Mouse (Mus musculus): Measurements from ENCODE around the gene Spred2. TPM values are rescaled to one million over a fixed set of nuclear protein-coding genes. Genes with fewer than 3 reads are reported as not detected.

Spred2 gene
- polyA plus RNA-seq, 1 experiment: 24.0 TPM

DNA sequence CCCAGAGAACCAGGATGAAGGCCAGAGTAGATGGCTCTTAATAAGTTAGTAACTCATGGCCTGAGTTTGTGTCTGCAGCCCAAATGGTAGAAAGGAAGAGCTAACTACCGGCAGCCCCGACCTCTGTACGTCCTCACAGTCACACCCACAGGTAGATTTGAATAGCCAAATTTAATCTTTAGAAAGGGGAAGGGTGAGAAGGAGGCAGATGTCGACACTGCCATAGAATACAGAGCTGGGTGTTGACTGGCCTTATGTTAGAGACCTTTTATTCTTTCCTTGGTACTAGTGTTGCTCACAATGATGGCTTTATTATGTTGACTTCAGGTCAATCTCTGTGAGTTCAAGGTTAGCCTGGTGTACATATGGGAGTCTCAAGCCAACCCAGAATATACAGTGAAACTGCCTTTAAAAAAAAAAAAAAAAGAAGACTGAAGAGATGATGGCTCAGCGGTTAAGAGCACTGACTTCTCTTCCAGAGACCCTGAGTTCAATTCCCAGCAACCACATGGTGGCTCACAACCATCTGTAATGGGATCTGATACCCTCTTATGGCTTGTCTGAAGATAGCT, 61.2 kb downstream of the Spred2 start:
- 75% methylated on average over 5 of the region's 5 CpGs for WGBS
- no peak for DNase-seq

DNA sequence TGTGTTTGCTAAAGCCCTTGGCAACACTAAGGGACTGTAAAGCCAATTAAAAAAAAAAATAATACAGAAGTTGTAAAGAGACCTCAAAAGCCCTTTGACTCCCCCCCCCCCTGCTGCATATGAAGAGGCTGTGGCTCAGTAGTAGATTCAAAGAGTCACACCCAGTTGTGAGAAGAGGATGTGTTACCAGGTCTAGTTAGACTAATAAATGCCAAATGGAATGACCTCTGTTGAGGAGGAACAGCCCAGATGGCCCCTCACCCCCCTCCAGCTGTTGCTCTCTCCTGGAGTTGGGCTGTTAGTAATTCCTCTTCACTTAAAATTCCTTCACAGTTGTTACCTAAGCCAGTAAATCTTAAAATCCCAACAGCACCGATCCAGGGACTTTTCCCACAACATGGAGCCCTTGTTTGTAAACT, 62.3 kb downstream of the Spred2 start:
- peaks cover 20% of the 10 kb centered on the region for H3K4me1 ChIP-seq (ENCODE audit: control insufficient read depth, insufficient read depth, low read length)
- 23% methylated on average over 1 of the region's 1 CpGs for WGBS
- no peak for TF ChIP-seq POLR2A (IDR thresholded peaks at IDR 0.05; ENCODE audit: borderline replicate concordance, extremely low read depth, low read depth, low read length)
- TF ChIP-seq CTCF (IDR thresholded peaks at IDR 0.05; ENCODE audit: insufficient read depth, low read length): no peak
- DNase-seq: no peak
- no peak overlapping the region for H3K4me3 ChIP-seq (replicated peaks; ENCODE audit: extremely low read depth, low read depth, low read length)

More for the DNA sequence above, 61.2 kb downstream of the Spred2 start:
- H3K4me1 ChIP-seq (ENCODE audit: control insufficient read depth, insufficient read depth, low read length): peaks cover 20% of the 10 kb centered on the region
- no peak for TF ChIP-seq CTCF (IDR thresholded peaks at IDR 0.05; ENCODE audit: insufficient read depth, low read length)
- no peak for TF ChIP-seq POLR2A (IDR thresholded peaks at IDR 0.05; ENCODE audit: borderline replicate concordance, extremely low read depth, low read depth, low read length)
- no peak overlapping the region for H3K4me3 ChIP-seq (replicated peaks; ENCODE audit: extremely low read depth, low read depth, low read length)

DNA sequence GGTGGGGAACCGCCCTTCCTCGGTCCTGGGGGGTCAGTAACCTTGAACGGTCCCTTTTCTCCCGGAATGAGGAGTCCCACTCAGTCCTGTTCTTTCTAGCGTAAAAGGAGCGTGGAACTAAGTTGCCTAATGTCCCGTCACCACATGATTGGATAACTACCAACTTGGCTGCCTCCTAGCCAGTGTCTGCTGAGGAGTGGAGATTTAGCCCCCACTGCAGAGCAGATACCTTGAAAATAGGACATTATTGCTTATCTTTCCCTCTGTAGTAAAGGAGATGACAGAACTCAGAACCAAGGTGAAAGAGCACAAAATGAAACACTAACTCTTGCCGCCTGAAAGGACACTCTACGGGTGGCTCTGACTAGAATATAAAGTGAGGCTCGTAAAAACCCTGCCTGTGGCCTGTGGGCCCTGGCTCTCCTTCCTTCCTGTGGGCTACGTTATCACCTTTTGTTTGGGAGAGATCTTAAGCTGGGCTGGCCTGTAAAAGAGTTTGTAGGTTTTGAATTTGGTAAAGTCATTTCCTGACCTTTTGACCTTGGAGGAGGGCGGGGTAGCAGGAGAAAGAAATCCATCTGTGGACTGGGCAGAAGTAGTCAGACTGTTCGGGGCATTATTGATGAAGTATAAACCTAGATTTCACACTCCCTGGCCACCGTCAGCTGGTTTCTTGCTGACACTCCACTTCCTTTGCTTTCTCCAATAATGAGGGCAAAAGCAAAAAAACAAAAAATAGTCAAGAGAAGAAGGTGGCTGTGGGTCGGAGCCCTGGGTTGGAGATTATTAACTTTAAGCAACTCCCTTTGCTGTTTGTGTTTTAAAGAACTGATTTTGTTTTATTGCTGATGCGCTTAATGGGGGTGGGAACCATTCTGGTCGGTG, 62.9 kb downstream of the Spred2 start:
- TF ChIP-seq POLR2A (IDR thresholded peaks at IDR 0.05; ENCODE audit: borderline replicate concordance, extremely low read depth, low read depth, low read length) (no peak), CTCF (IDR thresholded peaks at IDR 0.05; ENCODE audit: insufficient read depth, low read length) (no peak)
- peaks cover 18% of the 10 kb centered on the region for H3K4me1 ChIP-seq (ENCODE audit: control insufficient read depth, insufficient read depth, low read length)
- no peak for DNase-seq
- 47% methylated on average over 17 of the region's 17 CpGs for WGBS
- no peak overlapping the region for H3K4me3 ChIP-seq (replicated peaks; ENCODE audit: extremely low read depth, low read depth, low read length)

DNA sequence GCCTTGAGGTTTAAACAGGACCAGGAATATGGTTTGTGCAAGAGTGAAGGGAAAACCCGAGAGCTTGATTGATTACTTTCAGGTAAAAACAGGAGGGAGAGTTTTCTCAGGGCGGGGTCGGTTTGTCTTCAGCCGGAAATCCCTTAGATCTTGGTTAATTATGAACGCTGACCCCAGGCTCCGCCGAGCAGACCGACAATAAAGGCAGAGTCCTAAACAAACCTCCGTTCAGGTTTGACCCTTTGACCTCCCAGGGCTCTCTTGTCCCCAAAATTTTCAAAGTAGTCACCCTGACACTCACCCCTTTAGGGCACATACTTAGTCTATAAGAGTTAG, 63.5 kb downstream of the Spred2 start:
- Histone ChIP-seq H3K4me1 (ENCODE audit: control insufficient read depth, insufficient read depth, low read length) (peaks cover 20% of the 10 kb centered on the region), H3K4me3 (replicated peaks; ENCODE audit: extremely low read depth, low read depth, low read length) (no peak overlapping the region)
- 47% methylated on average over 9 of the region's 9 CpGs for WGBS
- no peak for DNase-seq
- TF ChIP-seq POLR2A (IDR thresholded peaks at IDR 0.05; ENCODE audit: borderline replicate concordance, extremely low read depth, low read depth, low read length) (no peak), CTCF (IDR thresholded peaks at IDR 0.05; ENCODE audit: insufficient read depth, low read length) (no peak)

DNA sequence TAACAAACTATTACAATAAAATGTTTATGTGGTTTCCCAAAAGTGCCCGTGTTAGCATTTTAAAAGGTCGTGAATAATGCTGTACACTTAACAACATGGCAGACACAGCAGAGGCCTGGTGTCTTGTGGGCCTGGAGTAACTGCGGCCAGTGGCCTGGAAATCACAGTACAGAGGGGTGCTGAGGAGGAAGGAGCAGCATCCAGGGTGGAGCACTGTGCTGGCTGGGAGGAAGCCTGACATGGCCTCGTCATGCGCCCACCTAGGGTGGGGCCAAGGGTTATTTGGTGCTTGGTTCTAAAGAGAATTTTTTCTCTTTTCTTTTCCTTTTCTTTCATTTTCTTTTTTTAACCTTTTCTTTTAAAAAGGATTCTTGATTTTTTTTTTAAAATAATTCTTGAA, 64.0 kb downstream of the Spred2 start:
- WGBS: 76% methylated on average over 5 of the region's 5 CpGs
- DNase-seq: no peak
- TF ChIP-seq POLR2A (IDR thresholded peaks at IDR 0.05; ENCODE audit: borderline replicate concordance, extremely low read depth, low read depth, low read length) (no peak), CTCF (IDR thresholded peaks at IDR 0.05; ENCODE audit: insufficient read depth, low read length) (no peak)
- H3K4me3 ChIP-seq (replicated peaks; ENCODE audit: extremely low read depth, low read depth, low read length): no peak overlapping the region
- peaks cover 24% of the 10 kb centered on the region for H3K4me1 ChIP-seq (ENCODE audit: control insufficient read depth, insufficient read depth, low read length)

DNA sequence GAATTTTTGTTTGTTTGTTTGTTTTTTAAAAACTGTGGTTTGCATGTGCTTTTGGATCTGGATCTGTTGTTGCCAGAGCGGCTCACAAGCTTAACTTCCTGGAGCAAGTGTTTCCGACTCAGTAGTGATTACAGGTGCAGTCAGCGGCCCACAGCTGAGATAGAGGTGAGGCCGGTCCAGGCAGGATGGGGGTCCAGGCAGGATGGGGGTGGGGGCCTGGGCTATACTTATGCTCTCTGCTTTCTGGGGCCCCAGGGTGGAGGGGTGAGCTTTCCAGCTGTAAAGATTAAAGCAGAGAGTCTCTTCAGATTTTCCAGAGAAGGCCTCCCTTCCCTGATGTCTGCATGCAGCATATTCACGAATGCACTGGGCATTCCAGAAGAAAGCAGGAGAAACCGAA, 64.5 kb downstream of the Spred2 start:
- no peak for DNase-seq
- WGBS: 76% methylated on average over 6 of the region's 6 CpGs
- H3K4me3 ChIP-seq (replicated peaks; ENCODE audit: extremely low read depth, low read depth, low read length): no peak overlapping the region
- TF ChIP-seq POLR2A (IDR thresholded peaks at IDR 0.05; ENCODE audit: borderline replicate concordance, extremely low read depth, low read depth, low read length): no peak
- TF ChIP-seq CTCF (IDR thresholded peaks at IDR 0.05; ENCODE audit: insufficient read depth, low read length): no peak
- peaks cover 24% of the 10 kb centered on the region for H3K4me1 ChIP-seq (ENCODE audit: control insufficient read depth, insufficient read depth, low read length)

DNA sequence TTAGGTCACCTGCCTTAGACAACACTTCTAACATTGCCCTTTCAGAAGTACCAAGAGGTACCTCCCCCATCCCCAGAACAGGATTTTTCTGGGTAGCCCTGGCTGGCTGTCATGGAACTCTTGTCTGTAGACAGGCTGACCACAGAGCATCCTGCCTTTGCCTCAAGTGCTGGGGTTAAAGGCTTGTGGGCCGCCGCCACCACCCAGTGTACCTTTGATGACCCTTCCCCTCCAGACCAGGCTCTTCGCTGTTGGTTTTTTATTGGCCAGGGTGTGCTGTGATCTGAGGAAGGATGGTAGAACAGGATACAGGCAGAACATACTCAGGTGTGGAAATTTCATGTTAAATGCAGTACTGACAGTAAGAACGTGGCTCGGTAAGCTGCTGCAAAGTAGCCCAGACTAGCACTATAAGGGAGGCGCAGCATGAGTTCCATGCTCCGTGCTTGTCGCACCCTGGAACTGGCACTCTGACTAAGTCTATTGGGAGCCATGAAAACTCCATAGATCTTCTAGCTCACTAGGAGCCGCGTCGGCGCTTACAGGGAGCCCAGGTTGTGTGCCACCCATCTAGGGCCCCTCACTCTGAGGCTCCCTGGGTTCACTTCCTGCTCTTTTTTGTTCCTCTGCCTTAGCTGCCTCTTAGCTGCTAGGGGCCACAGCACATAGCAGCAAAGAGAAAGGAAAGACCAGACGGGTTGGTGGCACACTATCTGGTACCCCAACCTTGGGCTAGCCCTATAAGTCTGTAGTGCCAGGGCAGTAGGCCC, 65.2 kb downstream of the Spred2 start:
- DNase-seq: no peak

DNA sequence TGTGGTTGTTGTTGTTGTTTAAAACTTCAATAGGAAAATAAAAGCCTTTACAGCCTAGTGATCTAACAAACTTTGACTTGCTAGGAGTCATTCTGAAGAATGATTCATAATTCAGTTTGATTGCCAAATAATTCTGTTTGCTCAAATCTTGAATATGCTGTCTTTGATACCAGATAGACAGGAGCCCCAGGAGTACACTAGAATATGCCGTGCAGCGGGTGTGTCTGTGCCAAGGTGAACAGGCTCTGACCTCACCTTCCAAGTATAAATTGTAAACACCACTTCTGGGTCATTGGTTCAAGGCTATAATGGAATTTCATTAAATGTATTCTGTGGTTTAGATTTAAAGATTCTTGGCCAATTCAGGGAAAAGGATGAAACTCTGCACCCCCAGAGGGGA, 66.6 kb downstream of the Spred2 start:
- H3K4me3 ChIP-seq (replicated peaks; ENCODE audit: extremely low read depth, low read depth, low read length): no peak overlapping the region
- H3K4me1 ChIP-seq (ENCODE audit: control insufficient read depth, insufficient read depth, low read length): peaks cover 23% of the 10 kb centered on the region
- WGBS: 62% methylated on average over 2 of the region's 2 CpGs
- TF ChIP-seq CTCF (IDR thresholded peaks at IDR 0.05; ENCODE audit: insufficient read depth, low read length) (no peak), POLR2A (IDR thresholded peaks at IDR 0.05; ENCODE audit: borderline replicate concordance, extremely low read depth, low read depth, low read length) (no peak)
- DNase-seq: no peak

More for the DNA sequence above, 65.2 kb downstream of the Spred2 start:
- Histone ChIP-seq H3K4me1 (ENCODE audit: control insufficient read depth, insufficient read depth, low read length) (peaks cover 24% of the 10 kb centered on the region), H3K4me3 (replicated peaks; ENCODE audit: extremely low read depth, low read depth, low read length) (no peak overlapping the region)
- TF ChIP-seq CTCF (IDR thresholded peaks at IDR 0.05; ENCODE audit: insufficient read depth, low read length) (no peak), POLR2A (IDR thresholded peaks at IDR 0.05; ENCODE audit: borderline replicate concordance, extremely low read depth, low read depth, low read length) (no peak)
- 84% methylated on average over 13 of the region's 13 CpGs for WGBS

DNA sequence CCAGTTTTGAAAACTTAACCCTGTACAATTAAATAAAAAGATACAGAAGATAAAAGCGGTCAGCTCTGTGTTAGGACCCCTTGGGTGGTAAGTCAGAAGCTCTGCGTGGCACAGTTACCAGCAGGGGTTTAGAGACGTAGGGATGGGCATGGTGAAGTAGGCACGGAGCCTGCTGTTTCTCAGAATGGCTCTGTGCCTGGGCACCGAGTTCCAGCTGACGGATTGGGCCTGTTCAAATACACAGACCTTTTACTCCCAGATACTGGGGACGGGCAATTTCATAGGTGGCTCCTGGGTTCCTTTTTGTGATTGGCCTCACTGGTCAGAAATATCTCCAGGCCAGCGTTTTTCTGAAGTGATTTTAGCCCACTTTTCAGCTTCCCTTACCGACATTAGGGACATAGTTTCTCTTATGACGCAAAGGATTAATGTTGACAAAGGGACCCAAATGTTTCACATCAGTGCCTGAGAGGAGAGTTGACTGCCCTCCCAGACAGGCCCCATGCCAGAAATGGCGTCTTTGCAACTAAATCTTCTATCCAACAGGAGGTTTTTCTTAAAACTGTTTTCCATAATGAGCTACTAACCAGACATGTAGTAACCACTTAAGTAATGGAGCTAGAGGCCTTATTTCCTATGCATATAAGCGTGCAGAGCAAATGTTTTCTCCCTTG, 67.3 kb downstream of the Spred2 start:
- 62% methylated on average over 12 of the region's 12 CpGs for WGBS
- no peak for TF ChIP-seq CTCF (IDR thresholded peaks at IDR 0.05; ENCODE audit: insufficient read depth, low read length)
- TF ChIP-seq POLR2A (IDR thresholded peaks at IDR 0.05; ENCODE audit: borderline replicate concordance, extremely low read depth, low read depth, low read length): no peak
- H3K4me3 ChIP-seq (replicated peaks; ENCODE audit: extremely low read depth, low read depth, low read length): no peak overlapping the region
- no peak for DNase-seq
- peaks cover 22% of the 10 kb centered on the region for H3K4me1 ChIP-seq (ENCODE audit: control insufficient read depth, insufficient read depth, low read length)
